Mouse (Mus musculus): ENCODE data around the gene Slc16a4. TPM values are rescaled to one million over a fixed set of nuclear protein-coding genes. Genes with fewer than 3 reads are reported as not detected.

Gene Slc16a4
- polyA plus RNA-seq, 1 experiment from 2014 or later: 2.6 TPM

GRCm38 (mm10) chr3:107330503-107331424 lies 39.7 kb downstream of the Slc16a4 start:
- H3K36me3 ChIP-seq (ENCODE audit: control insufficient read depth, insufficient read depth, low read length): peaks cover 4% of the 10 kb centered on the region; the same call in 1 of the 2 replicates
- H3K4me1 ChIP-seq (ENCODE audit: control insufficient read depth, insufficient read depth, low read length): peaks cover 19% of the 10 kb centered on the region
- no peaks in the 10 kb centered on the region for H3K9me3 ChIP-seq (replicated peaks; ENCODE audit: control insufficient read depth, low read length)
- H3K27ac ChIP-seq (ENCODE audit: low read length): no peak overlapping the region
- WGBS: 45% methylated on average over 28 of the region's 28 CpGs
- peak overlapping the region; percentile 90 for H3K9ac ChIP-seq (ENCODE audit: low read length)
- H3K4me3 ChIP-seq (replicated peaks; ENCODE audit: low read length): peak overlapping the region; percentile 99
- no peaks in the 10 kb centered on the region for H3K27me3 ChIP-seq (ENCODE audit: control insufficient read depth, insufficient read depth, low read length)
- H3K4me2 ChIP-seq (ENCODE audit: low read depth, low read length): peak overlapping the region; percentile 83
- no peak for ATAC-seq (ENCODE audit: insufficient read depth, low FRiP score)

GRCm38 (mm10) chr3:107331746-107332126 lies 40.7 kb downstream of the Slc16a4 start:
- H3K36me3 ChIP-seq (ENCODE audit: control insufficient read depth, insufficient read depth, low read length): no peaks in the 10 kb centered on the region
- H3K27me3 ChIP-seq (ENCODE audit: control insufficient read depth, insufficient read depth, low read length): no peaks in the 10 kb centered on the region
- H3K9me3 ChIP-seq (replicated peaks; ENCODE audit: control insufficient read depth, low read length): no peaks in the 10 kb centered on the region
- peak overlapping the region; percentile 83 for H3K4me2 ChIP-seq (ENCODE audit: low read depth, low read length)
- H3K4me1 ChIP-seq (ENCODE audit: control insufficient read depth, insufficient read depth, low read length): peaks cover 19% of the 10 kb centered on the region
- ATAC-seq (ENCODE audit: insufficient read depth, low FRiP score): no peak
- H3K27ac ChIP-seq (ENCODE audit: low read length): 0 out of 2 replicates have a peak overlapping the region, but pooled peaks have one; percentile 94
- H3K9ac ChIP-seq (ENCODE audit: low read length): peak overlapping the region; percentile 90
- H3K4me3 ChIP-seq (replicated peaks; ENCODE audit: low read length): peak overlapping the region; percentile 99
- 13% methylated on average over 17 of the region's 17 CpGs for WGBS

- Histone ChIP-seq H3K4me2 (ENCODE audit: low read depth, low read length) (peak overlapping the region; percentile 83), H3K9ac (ENCODE audit: low read length) (peak overlapping the region; percentile 90), H3K4me1 (ENCODE audit: control insufficient read depth, insufficient read depth, low read length) (peaks cover 19% of the 10 kb centered on the region), H3K4me3 (replicated peaks; ENCODE audit: low read length) (peak overlapping the region; percentile 99), H3K9me3 (replicated peaks; ENCODE audit: control insufficient read depth, low read length) (no peaks in the 10 kb centered on the region), H3K27me3 (ENCODE audit: control insufficient read depth, insufficient read depth, low read length) (no peaks in the 10 kb centered on the region), H3K27ac (ENCODE audit: low read length) (peak overlapping the region; percentile 94), H3K36me3 (ENCODE audit: control insufficient read depth, insufficient read depth, low read length) (no peaks in the 10 kb centered on the region)
- ATAC-seq (ENCODE audit: insufficient read depth, low FRiP score): no peak
- WGBS: under 1% methylated on average over 75 of the region's 75 CpGs
Measured at GRCm38 (mm10) chr3:107332127-107332959, 41.3 kb downstream of the Slc16a4 start.

GRCm38 (mm10) chr3:107332960-107333380 lies 41.9 kb downstream of the Slc16a4 start:
- H3K4me2 ChIP-seq (ENCODE audit: low read depth, low read length): peak overlapping the region; percentile 29; the same call in 1 of the 2 replicates
- H3K27me3 ChIP-seq (ENCODE audit: control insufficient read depth, insufficient read depth, low read length): no peaks in the 10 kb centered on the region
- peak overlapping the region; percentile 93 for H3K9ac ChIP-seq (ENCODE audit: low read length)

GRCm38 (mm10) chr3:107333381-107334201 lies 42.6 kb downstream of the Slc16a4 start, which contains the start of gene Rbm15:
Rbm15 (minus strand) TSS chr3:107333673.
- Histone ChIP-seq H3K4me3 (replicated peaks; ENCODE audit: low read length) (peak within 1 kb of the TSS; percentile 99), H3K27me3 (ENCODE audit: control insufficient read depth, insufficient read depth, low read length) (no peaks in the 10 kb centered on the region), H3K27ac (ENCODE audit: low read length) (peak within 1 kb of the TSS; percentile 98), H3K9ac (ENCODE audit: low read length) (peak within 1 kb of the TSS; percentile 93), H3K4me1 (ENCODE audit: control insufficient read depth, insufficient read depth, low read length) (peaks cover 19% of the 10 kb centered on the region), H3K9me3 (replicated peaks; ENCODE audit: control insufficient read depth, low read length) (no peaks in the 10 kb centered on the region), H3K36me3 (ENCODE audit: control insufficient read depth, insufficient read depth, low read length) (no peaks in the 10 kb centered on the region), H3K4me2 (ENCODE audit: low read depth, low read length) (peak within 1 kb of the TSS; percentile 83)
- under 1% methylated on average over 62 of the region's 62 CpGs for WGBS
- peak; percentile 92 for ATAC-seq (ENCODE audit: insufficient read depth, low FRiP score)

More at GRCm38 (mm10) chr3:107332960-107333380, 41.9 kb downstream of the Slc16a4 start:
- peaks cover 19% of the 10 kb centered on the region for H3K4me1 ChIP-seq (ENCODE audit: control insufficient read depth, insufficient read depth, low read length)
- H3K9me3 ChIP-seq (replicated peaks; ENCODE audit: control insufficient read depth, low read length): no peaks in the 10 kb centered on the region
- WGBS: under 1% methylated on average over 37 of the region's 37 CpGs
- H3K36me3 ChIP-seq (ENCODE audit: control insufficient read depth, insufficient read depth, low read length): no peaks in the 10 kb centered on the region
- peak; percentile 96 for ATAC-seq (ENCODE audit: insufficient read depth, low FRiP score)
- peak overlapping the region; percentile 98 for H3K27ac ChIP-seq (ENCODE audit: low read length)
- H3K4me3 ChIP-seq (replicated peaks; ENCODE audit: low read length): peak overlapping the region; percentile 99

GRCm38 (mm10) chr3:107334202-107334934 lies 43.3 kb downstream of the Slc16a4 start:
- Histone ChIP-seq H3K4me2 (ENCODE audit: low read depth, low read length) (peak overlapping the region; percentile 76), H3K4me3 (replicated peaks; ENCODE audit: low read length) (peak overlapping the region; percentile 70), H3K9me3 (replicated peaks; ENCODE audit: control insufficient read depth, low read length) (no peaks in the 10 kb centered on the region), H3K27me3 (ENCODE audit: control insufficient read depth, insufficient read depth, low read length) (no peaks in the 10 kb centered on the region), H3K27ac (ENCODE audit: low read length) (peak overlapping the region; percentile 98), H3K36me3 (ENCODE audit: control insufficient read depth, insufficient read depth, low read length) (no peaks in the 10 kb centered on the region), H3K9ac (ENCODE audit: low read length) (peak overlapping the region; percentile 93), H3K4me1 (ENCODE audit: control insufficient read depth, insufficient read depth, low read length) (peaks cover 19% of the 10 kb centered on the region)
- ATAC-seq (ENCODE audit: insufficient read depth, low FRiP score): no peak
- WGBS: 11% methylated on average over 12 of the region's 12 CpGs

- 45% methylated on average over 3 of the region's 3 CpGs for WGBS
- Histone ChIP-seq H3K4me1 (ENCODE audit: control insufficient read depth, insufficient read depth, low read length) (no peaks in the 10 kb centered on the region), H3K27ac (ENCODE audit: low read length) (no peak overlapping the region), H3K4me2 (ENCODE audit: low read depth, low read length) (no peak overlapping the region), H3K36me3 (ENCODE audit: control insufficient read depth, insufficient read depth, low read length) (no peaks in the 10 kb centered on the region), H3K4me3 (replicated peaks; ENCODE audit: low read length) (no peak overlapping the region), H3K9me3 (replicated peaks; ENCODE audit: control insufficient read depth, low read length) (no peaks in the 10 kb centered on the region), H3K27me3 (ENCODE audit: control insufficient read depth, insufficient read depth, low read length) (no peaks in the 10 kb centered on the region), H3K9ac (ENCODE audit: low read length) (no peak overlapping the region)
- ATAC-seq (ENCODE audit: insufficient read depth, low FRiP score): no peak
Measured at GRCm38 (mm10) chr3:107343971-107344370, 52.9 kb downstream of the Slc16a4 start.
